Mouse (Mus musculus) cortical plate, adult 2 months (tissue): Measurements from ENCODE around the gene Coa5.

ENCODE experiments used
- CTCF ChIP-seq: fragments of 200-500 bp; IDR thresholded peaks from 2 replicates; pipeline ENCODE4 v1.5.1; 2011; ENCODE audit warnings: mild to moderate bottlenecking, control low read depth, low read length; ENCODE audit not compliant: insufficient read depth; ENCODE audit errors: extremely low read depth
- POLR2A ChIP-seq: fragments of 200-500 bp; IDR thresholded peaks from 2 replicates; pipeline ENCODE4 v1.6.1; 2011; ENCODE audit warnings: mild to moderate bottlenecking, low read length, control low read depth; ENCODE audit not compliant: insufficient read depth; ENCODE audit errors: extremely low read depth

DNA sequence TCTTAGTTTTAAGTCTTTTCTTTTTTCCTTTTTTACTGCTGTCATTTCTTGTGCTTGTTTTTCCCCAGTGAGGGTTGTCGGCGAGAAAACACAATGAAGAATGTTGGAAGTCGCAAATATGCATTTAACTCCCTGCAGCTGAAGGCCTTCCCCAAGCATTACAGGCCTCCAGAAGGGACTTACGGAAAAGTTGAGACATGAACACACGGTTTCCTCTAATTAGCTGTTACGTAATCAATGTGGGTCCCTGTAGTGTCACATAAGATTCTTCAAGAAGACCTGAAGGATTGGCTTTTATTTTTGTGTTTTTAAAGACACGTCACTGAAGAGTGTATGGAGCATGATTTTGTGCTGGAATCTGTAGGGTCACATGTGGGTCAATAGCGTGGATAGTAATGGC lies 21.8 kb downstream of the Coa5 start:
- no peak for TF ChIP-seq CTCF
- TF ChIP-seq POLR2A: no peak
